7 mouse cellular contexts compared by ENCODE assay signal in the genomic region with DNA sequence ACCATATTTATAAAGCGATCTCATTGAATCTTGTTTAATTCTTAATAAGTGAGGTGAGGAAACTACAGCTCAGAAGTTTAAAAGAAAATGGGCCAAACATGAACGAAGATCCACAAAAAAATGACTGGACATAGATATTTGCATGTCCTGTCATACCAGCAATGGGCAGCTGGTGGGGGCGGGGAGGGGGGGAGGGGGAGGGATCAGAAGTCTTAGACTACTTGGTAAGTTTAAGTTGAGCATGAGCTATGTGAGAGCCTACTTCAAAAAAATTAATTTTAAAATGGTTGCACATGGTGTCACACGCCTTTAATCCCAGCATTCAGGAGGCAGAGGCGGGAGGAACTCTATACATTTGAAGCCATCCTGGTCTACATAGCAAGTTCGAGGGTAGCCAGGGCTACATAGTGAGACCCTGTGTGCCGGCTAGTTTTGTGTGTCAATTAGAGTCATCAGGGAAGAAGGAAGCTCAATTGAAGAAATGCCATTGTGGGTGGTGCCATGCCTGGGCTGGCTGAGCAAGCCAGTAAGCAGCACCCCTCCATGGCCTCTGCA. TPM values are rescaled to one million over a fixed set of nuclear protein-coding genes. Genes with fewer than 3 reads are reported as not detected.
DNase-seq lines count a peak whose midpoint lies in the region; ATAC-seq lines count a peak whose summit lies in the region.

No protein-coding gene starts in this region.

- no peak overlapping the region for H3K9ac ChIP-seq in lung, embryonic 15.5 days
- H3K9ac ChIP-seq in stomach, embryonic 14.5 days (replicated peaks; ENCODE audit: low read depth, low read length) = peak overlapping the region; percentile 83; the same call in 1 of the 2 replicates

- H3K4me1 ChIP-seq in lung, embryonic 15.5 days = peaks cover 14% of the 10 kb centered on the region
- peaks cover 12% of the 10 kb centered on the region for H3K4me1 ChIP-seq in limb, embryonic 10.5 days
- H3K4me1 ChIP-seq in stomach, embryonic 14.5 days (ENCODE audit: control insufficient read depth, insufficient read depth, low read length) = peaks cover 8% of the 10 kb centered on the region; the same call in 1 of the 2 replicates

- H3K4me3 ChIP-seq in lung, embryonic 15.5 days = peak overlapping the region; percentile 94
- peak overlapping the region; percentile 96 for H3K4me3 ChIP-seq in limb, embryonic 10.5 days
- peak overlapping the region; percentile 86 for H3K4me3 ChIP-seq in stomach, embryonic 14.5 days (ENCODE audit: low read depth, low read length)

- ATAC-seq in lung, embryonic 15.5 days (ENCODE audit: borderline replicate concordance, extremely low read depth, low FRiP score, low TSS enrichment) = peak; percentile 9; the same call in 1 of the 2 replicates
- ATAC-seq in erythroblast, adult 5-6 weeks (replicated peaks; ENCODE audit: low FRiP score, poor library complexity, severe bottlenecking) = 0 out of 2 replicates have a peak, but pooled peaks have one; percentile 2
- 0 out of 2 replicates have a peak, but pooled peaks have one; percentile 4 for ATAC-seq in stomach, embryonic 14.5 days (ENCODE audit: insufficient number of reproducible peaks, insufficient read depth, low FRiP score, low read depth)
- ATAC-seq in activated CD4-positive, CD25-positive, alpha-beta regulatory T cell, adult 4 months = no peak

- no peaks in the 10 kb centered on the region for H3K27me3 ChIP-seq in lung, embryonic 15.5 days
- H3K27me3 ChIP-seq in limb, embryonic 10.5 days (ENCODE audit: low read depth, poor library complexity, severe bottlenecking) = no peaks in the 10 kb centered on the region
- no peaks in the 10 kb centered on the region for H3K27me3 ChIP-seq in stomach, embryonic 14.5 days (ENCODE audit: control insufficient read depth, insufficient read depth, low read length)

- H3K9me3 ChIP-seq in lung, embryonic 15.5 days = no peaks in the 10 kb centered on the region
- no peaks in the 10 kb centered on the region for H3K9me3 ChIP-seq in limb, embryonic 10.5 days (replicated peaks)
- no peaks in the 10 kb centered on the region for H3K9me3 ChIP-seq in stomach, embryonic 14.5 days (ENCODE audit: control insufficient read depth, low read depth, low read length)

- no peak overlapping the region for H3K27ac ChIP-seq in lung, embryonic 15.5 days
- peak overlapping the region; percentile 100 for H3K27ac ChIP-seq in limb, embryonic 10.5 days
- H3K27ac ChIP-seq in stomach, embryonic 14.5 days (ENCODE audit: low read length) = 0 out of 2 replicates have a peak overlapping the region, but pooled peaks have one; percentile 53

- peaks cover 24% of the 10 kb centered on the region for H3K36me3 ChIP-seq in lung, embryonic 15.5 days
- H3K36me3 ChIP-seq in limb, embryonic 10.5 days = peaks cover 30% of the 10 kb centered on the region
- peaks cover 24% of the 10 kb centered on the region for H3K36me3 ChIP-seq in stomach, embryonic 14.5 days (ENCODE audit: control insufficient read depth, insufficient read depth, low read length)

- peak overlapping the region; percentile 78 for H3K4me2 ChIP-seq in lung, embryonic 15.5 days
- H3K4me2 ChIP-seq in stomach, embryonic 14.5 days (replicated peaks; ENCODE audit: low read depth, low read length) = no peak overlapping the region

- DNase-seq in lung, postnatal 14 days = no peak
- DNase-seq in limb, embryonic 10.5 days (ENCODE audit: low spot score) = no peak
- DNase-seq in frontal cortex, postnatal 36 days (ENCODE audit: low spot score in 2 of 2) = no peak

- 59% methylated on average over 7 of the region's 7 CpGs for WGBS in lung, embryonic 15.5 days
- WGBS in limb, embryonic 10.5 days = 63% methylated on average over 7 of the region's 7 CpGs
- 68% methylated on average over 7 of the region's 7 CpGs for WGBS in stomach, embryonic 14.5 days

RNA-seq across cellular contexts. Expression of a gene that starts 0.4 kb away (rescaled TPM):
- polyA plus RNA-seq in lung, embryonic 15.5 days (2015; fragmentation: Nextera tagmentation; extraction: Ambion mirVana) = 61.1 and 62.2 TPM in 2 replicates
- total RNA-seq in erythroblast, adult 5-6 weeks (2015; ENCODE audit: low replicate concordance) = 22.8 and 30.4 TPM in 2 replicates
- total RNA-seq in erythroblast, adult 5-6 weeks (2017; ENCODE audit: low replicate concordance) = 48.3 and 63.4 TPM in 2 replicates
- 58.6 and 69.9 TPM in 2 replicates for polyA plus RNA-seq in limb, embryonic 10.5 days (2016; fragmentation: Nextera tagmentation; extraction: Ambion mirVana)
- polyA plus RNA-seq in stomach, embryonic 14.5 days (2014; fragmentation: Nextera tagmentation; extraction: Ambion mirVana) = 58.4 and 69.2 TPM in 2 replicates
- polyA plus RNA-seq in activated CD4-positive, CD25-positive, alpha-beta regulatory T cell, adult 4 months (2017; shearing (Covaris generic)) = 10 to 100 TPM; 18.7 to 26.7 TPM

RNA-seq across cellular contexts. Expression of a gene that starts 47.6 kb away (rescaled TPM):
- polyA plus RNA-seq in lung, embryonic 15.5 days (2015; fragmentation: Nextera tagmentation; extraction: Ambion mirVana) = 2.6 and 3.0 TPM in 2 replicates
- 0.96 and 1.0 TPM in 2 replicates for total RNA-seq in erythroblast, adult 5-6 weeks (2015; ENCODE audit: low replicate concordance)
- 0.51 and 0.70 TPM in 2 replicates for total RNA-seq in erythroblast, adult 5-6 weeks (2017; ENCODE audit: low replicate concordance)
- polyA plus RNA-seq in limb, embryonic 10.5 days (2016; fragmentation: Nextera tagmentation; extraction: Ambion mirVana) = 1.8 and 2.3 TPM in 2 replicates
- 6.4 and 7.2 TPM in 2 replicates for polyA plus RNA-seq in stomach, embryonic 14.5 days (2014; fragmentation: Nextera tagmentation; extraction: Ambion mirVana)
- polyA plus RNA-seq in activated CD4-positive, CD25-positive, alpha-beta regulatory T cell, adult 4 months (2017; shearing (Covaris generic)) = under 1 TPM; 0.40 TPM
